Mouse (Mus musculus) megakaryocyte, embryonic 14.5 days (primary cell): Measurements from ENCODE around the gene Ern1. TPM values are rescaled to one million over a fixed set of nuclear protein-coding genes. Genes with fewer than 3 reads are reported as not detected.

Experiments
- H3K27me3 ChIP-seq: replicated peaks from 2 replicates; pipeline ENCODE3; 2012; ENCODE audit warnings: inconsistent platforms
- H3K36me3 ChIP-seq: replicated peaks from 2 replicates; pipeline ENCODE3; 2012; ENCODE audit warnings: low read length, inconsistent platforms, mixed read lengths
- H3K4me1 ChIP-seq: 2 replicates; pipeline ENCODE4 v1.6.1; 2012; ENCODE audit warnings: inconsistent platforms
- H3K4me3 ChIP-seq: replicated peaks from 2 replicates; pipeline ENCODE3; 2012; ENCODE audit warnings: moderate library complexity, mild to moderate bottlenecking, inconsistent platforms
- H3K9me3 ChIP-seq: 2 replicates; pipeline ENCODE4 v1.6.1; 2012; ENCODE audit warnings: inconsistent platforms
- FLI1 ChIP-seq: IDR thresholded peaks from 2 replicates; pipeline ENCODE4 v1.6.1; 2012; ENCODE audit warnings: low read length, inconsistent platforms, mixed read lengths
- GATA1 ChIP-seq: IDR thresholded peaks from 3 replicates; pipeline ENCODE4 v1.6.1; 2012; ENCODE audit warnings: mixed read lengths, low read length, inconsistent platforms, borderline replicate concordance
- polyA plus RNA-seq: library from polyadenylated mRNA; stranded (reverse); fragments of >175 nt; gene quantifications from 2 replicates; pipeline ENCODE4 v1.2.3, GENCODE M21; 2012; ENCODE audit warnings: low replicate concordance; ENCODE audit not compliant: insufficient read depth

The Ern1 gene
- polyA plus RNA-seq, 1 experiment = 0.86 TPM

GRCm38 (mm10) chr11:106439355-106439754, 48.3 kb downstream of the Ern1 start:
- no peaks in the 10 kb centered on the region for H3K9me3 ChIP-seq
- H3K36me3 ChIP-seq = peaks cover 39% of the 10 kb centered on the region
- TF ChIP-seq FLI1 (no peak), GATA1 (no peak)
- H3K4me1 ChIP-seq = peaks cover 40% of the 10 kb centered on the region
- H3K27me3 ChIP-seq = no peaks in the 10 kb centered on the region
- H3K4me3 ChIP-seq = no peak overlapping the region

GRCm38 (mm10) chr11:106438524-106439177, 49.0 kb downstream of the Ern1 start:
- TF ChIP-seq GATA1 (no peak), FLI1 (no peak)
- Histone ChIP-seq H3K27me3 (no peaks in the 10 kb centered on the region), H3K4me3 (no peak overlapping the region), H3K36me3 (peaks cover 42% of the 10 kb centered on the region), H3K9me3 (no peaks in the 10 kb centered on the region), H3K4me1 (peaks cover 37% of the 10 kb centered on the region)

- Histone ChIP-seq H3K27me3 (no peaks in the 10 kb centered on the region), H3K4me3 (no peak overlapping the region), H3K9me3 (no peaks in the 10 kb centered on the region), H3K36me3 (peaks cover 51% of the 10 kb centered on the region), H3K4me1 (peaks cover 33% of the 10 kb centered on the region)
- TF ChIP-seq FLI1 (no peak), GATA1 (no peak)
These were observed 50.1 kb downstream of the Ern1 start for GRCm38 (mm10) chr11:106437543-106437942.

GRCm38 (mm10) chr11:106437039-106437438, 50.6 kb downstream of the Ern1 start:
- H3K27me3 ChIP-seq = no peaks in the 10 kb centered on the region
- H3K4me3 ChIP-seq = no peak overlapping the region
- TF ChIP-seq FLI1 = no peak
- TF ChIP-seq GATA1 = no peak
- no peaks in the 10 kb centered on the region for H3K9me3 ChIP-seq
- H3K36me3 ChIP-seq = peaks cover 56% of the 10 kb centered on the region
- peaks cover 33% of the 10 kb centered on the region for H3K4me1 ChIP-seq

- no peaks in the 10 kb centered on the region for H3K9me3 ChIP-seq
- peaks cover 85% of the 10 kb centered on the region for H3K36me3 ChIP-seq
These were observed 57.3 kb downstream of the Ern1 start for GRCm38 (mm10) chr11:106430392-106430791.

GRCm38 (mm10) chr11:106429689-106430088, 58.0 kb downstream of the Ern1 start:
- Histone ChIP-seq H3K36me3 (peaks cover 83% of the 10 kb centered on the region), H3K4me3 (no peak overlapping the region), H3K9me3 (no peaks in the 10 kb centered on the region), H3K4me1 (peaks cover 28% of the 10 kb centered on the region), H3K27me3 (no peaks in the 10 kb centered on the region)
- TF ChIP-seq FLI1 = no peak
- no peak for TF ChIP-seq GATA1

More at GRCm38 (mm10) chr11:106430392-106430791, 57.3 kb downstream of the Ern1 start:
- TF ChIP-seq GATA1 (no peak), FLI1 (no peak)
- H3K27me3 ChIP-seq = no peaks in the 10 kb centered on the region
- H3K4me3 ChIP-seq = no peak overlapping the region
- peaks cover 28% of the 10 kb centered on the region for H3K4me1 ChIP-seq

- no peaks in the 10 kb centered on the region for H3K9me3 ChIP-seq
- H3K27me3 ChIP-seq = no peaks in the 10 kb centered on the region
- TF ChIP-seq GATA1 (no peak), FLI1 (no peak)
- H3K4me3 ChIP-seq = peak overlapping the region; percentile 5
- H3K36me3 ChIP-seq = peaks cover 79% of the 10 kb centered on the region
- H3K4me1 ChIP-seq = peaks cover 28% of the 10 kb centered on the region
These were observed 59.1 kb downstream of the Ern1 start for GRCm38 (mm10) chr11:106428556-106428955.

- Histone ChIP-seq H3K36me3 (peaks cover 79% of the 10 kb centered on the region), H3K27me3 (no peaks in the 10 kb centered on the region), H3K4me3 (peak overlapping the region; percentile 54), H3K9me3 (no peaks in the 10 kb centered on the region), H3K4me1 (peaks cover 28% of the 10 kb centered on the region)
- no peak for TF ChIP-seq GATA1
- no peak for TF ChIP-seq FLI1
These were observed 59.5 kb downstream of the Ern1 start for GRCm38 (mm10) chr11:106428106-106428505.

- Histone ChIP-seq H3K36me3 (peaks cover 77% of the 10 kb centered on the region), H3K4me1 (peaks cover 28% of the 10 kb centered on the region), H3K27me3 (no peaks in the 10 kb centered on the region), H3K4me3 (no peak overlapping the region), H3K9me3 (no peaks in the 10 kb centered on the region)
- TF ChIP-seq FLI1 (no peak), GATA1 (no peak)
These were observed 61.2 kb downstream of the Ern1 start for GRCm38 (mm10) chr11:106426447-106426846.

GRCm38 (mm10) chr11:106425201-106425600, 62.5 kb downstream of the Ern1 start:
- Histone ChIP-seq H3K4me1 (peaks cover 32% of the 10 kb centered on the region), H3K27me3 (no peaks in the 10 kb centered on the region), H3K36me3 (peaks cover 76% of the 10 kb centered on the region), H3K4me3 (no peak overlapping the region), H3K9me3 (no peaks in the 10 kb centered on the region)
- no peak for TF ChIP-seq FLI1
- TF ChIP-seq GATA1 = no peak
